Mouse (Mus musculus): ENCODE measurements around the gene Gm5294. TPM values are rescaled to one million over a fixed set of nuclear protein-coding genes. Genes with fewer than 3 reads are reported as not detected.
A peak's percentile ranks its signal among the peaks of the same experiment; 100 is the strongest.

The Gm5294 gene
- polyA plus RNA-seq, 1 experiment from 2014 or later = not detected

DNA sequence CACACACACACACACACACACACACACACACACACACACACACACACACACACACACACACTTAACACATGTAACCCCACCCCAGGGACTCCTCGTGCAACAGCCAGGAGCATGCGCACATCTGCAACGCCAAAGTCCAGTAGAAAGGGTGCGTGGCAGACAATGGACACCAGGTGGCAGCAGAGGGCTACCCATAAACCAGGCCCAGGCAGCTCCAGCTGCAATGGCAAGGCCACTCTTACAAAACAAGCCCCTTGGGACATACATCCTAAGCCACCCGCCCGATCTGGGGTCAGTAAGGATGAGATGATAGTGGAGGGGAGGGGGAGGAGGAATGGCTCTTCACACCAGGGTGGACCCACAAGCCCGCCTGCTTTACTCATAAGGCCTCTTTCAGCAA, 28.2 kb downstream of the Gm5294 start:
- H3K9ac ChIP-seq (ENCODE audit: low read length) = no peak overlapping the region
- H3K4me3 ChIP-seq (ENCODE audit: control insufficient read depth in 1 of 2, insufficient read depth in 1 of 2, low read depth in 1 of 2, low read length in 2 of 2) = no peak overlapping the region
- peaks cover 5 to 7% of the 10 kb centered on the region in 2 experiments for H3K4me1 ChIP-seq (ENCODE audit: control insufficient read depth in 2 of 2, insufficient read depth in 2 of 2, low read length in 2 of 2)
- no peaks in the 10 kb centered on the region for H3K9me3 ChIP-seq (ENCODE audit: control insufficient read depth, low read length)
- ATAC-seq (ENCODE audit: insufficient number of reproducible peaks, insufficient read depth, low FRiP score, low read depth) = 0 out of 2 replicates have a peak, but pooled peaks have one; percentile 26
- H3K27ac ChIP-seq (replicated peaks in 1 of 2; ENCODE audit: control insufficient read depth in 1 of 2, insufficient read depth in 1 of 2, low read depth in 2 of 2, low read length in 2 of 2) = no peak overlapping the region
- 6% methylated on average over 7 of the region's 7 CpGs for WGBS
- H3K27me3 ChIP-seq (ENCODE audit: control insufficient read depth, insufficient read depth, low read length) = no peaks in the 10 kb centered on the region
- no peak overlapping the region for H3K4me2 ChIP-seq (ENCODE audit: low read length)
- no peaks in the 10 kb centered on the region for H3K36me3 ChIP-seq (ENCODE audit: control insufficient read depth, insufficient read depth, low read length)

DNA sequence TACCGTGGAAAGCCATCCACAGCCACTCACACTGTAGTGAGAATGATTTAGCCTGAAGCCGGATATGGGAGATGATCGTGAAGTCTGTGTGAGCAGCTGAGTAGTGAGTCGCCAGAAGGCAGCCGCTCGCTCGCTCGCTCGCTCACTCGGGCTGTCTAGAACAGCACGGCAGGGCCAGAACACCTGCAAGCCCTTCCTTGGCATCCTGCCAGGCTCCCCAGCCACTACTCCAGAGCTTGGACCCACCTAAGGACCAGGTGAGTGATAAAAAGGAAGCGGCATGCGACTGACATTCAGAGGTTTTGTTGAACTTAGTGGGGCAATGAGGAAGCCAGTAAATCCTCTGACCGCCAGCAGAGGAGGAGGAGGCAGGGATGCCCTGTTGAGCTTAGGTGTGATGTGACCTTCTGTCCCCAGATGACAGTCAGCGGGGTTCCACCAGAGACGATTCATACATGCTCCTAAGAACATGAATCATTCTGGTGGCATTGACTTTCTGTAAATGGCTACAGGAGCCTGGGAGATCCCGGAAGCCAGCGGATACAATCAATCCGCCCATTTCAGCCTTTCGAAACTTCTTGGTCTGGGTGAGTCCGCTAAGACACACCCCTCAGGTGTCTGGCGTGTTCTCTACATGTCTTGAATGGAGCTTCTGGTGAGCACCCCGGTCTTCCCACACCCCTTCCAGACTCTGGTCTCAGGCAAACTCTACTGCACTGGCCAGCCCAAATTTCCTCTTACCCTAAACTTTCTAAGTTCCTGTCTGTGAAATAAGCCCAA, 30.0 kb downstream of the Gm5294 start:
- no peaks in the 10 kb centered on the region for H3K27me3 ChIP-seq (ENCODE audit: control insufficient read depth, insufficient read depth, low read length)
- WGBS = 74% methylated on average over 23 of the region's 23 CpGs
- no peak overlapping the region for H3K4me2 ChIP-seq (ENCODE audit: low read length)
- no peak overlapping the region for H3K4me3 ChIP-seq (ENCODE audit: control insufficient read depth in 1 of 2, insufficient read depth in 1 of 2, low read depth in 1 of 2, low read length in 2 of 2)
- no peak overlapping the region for H3K9ac ChIP-seq (ENCODE audit: low read length)
- H3K27ac ChIP-seq (replicated peaks in 1 of 2; ENCODE audit: control insufficient read depth in 1 of 2, insufficient read depth in 1 of 2, low read depth in 2 of 2, low read length in 2 of 2) = no peak overlapping the region
- ATAC-seq (ENCODE audit: insufficient number of reproducible peaks, insufficient read depth, low FRiP score, low read depth) = no peak
- no peaks in the 10 kb centered on the region for H3K36me3 ChIP-seq (ENCODE audit: control insufficient read depth, insufficient read depth, low read length)
- peaks cover 5 to 7% of the 10 kb centered on the region in 2 experiments for H3K4me1 ChIP-seq (ENCODE audit: control insufficient read depth in 2 of 2, insufficient read depth in 2 of 2, low read length in 2 of 2)
- H3K9me3 ChIP-seq (ENCODE audit: control insufficient read depth, low read length) = no peaks in the 10 kb centered on the region

DNA sequence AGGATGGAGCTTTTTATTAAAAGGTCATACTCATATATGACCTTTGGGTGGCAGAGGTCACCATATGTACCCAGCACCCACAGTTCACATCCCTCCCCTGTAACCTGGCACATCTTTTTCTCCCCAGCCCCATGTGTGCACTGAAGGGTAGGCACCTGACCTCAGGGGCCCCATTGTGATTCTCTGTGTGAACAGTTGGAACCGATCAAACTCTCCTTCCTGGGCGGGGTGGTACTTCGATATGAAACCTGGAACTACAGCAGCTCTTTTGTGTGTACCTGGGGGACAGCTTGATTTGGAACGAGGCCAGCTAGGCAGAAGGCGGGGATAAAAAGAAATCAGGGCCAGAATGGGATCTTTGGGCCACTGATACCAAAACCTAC, 30.6 kb downstream of the Gm5294 start:
- WGBS = 86% methylated on average over 5 of the region's 5 CpGs
- Histone ChIP-seq H3K27me3 (ENCODE audit: control insufficient read depth, insufficient read depth, low read length) (no peaks in the 10 kb centered on the region), H3K4me1 (ENCODE audit: control insufficient read depth in 2 of 2, insufficient read depth in 2 of 2, low read length in 2 of 2) (peaks cover 5 to 7% of the 10 kb centered on the region in 2 experiments), H3K9ac (ENCODE audit: low read length) (no peak overlapping the region), H3K4me3 (ENCODE audit: control insufficient read depth in 1 of 2, insufficient read depth in 1 of 2, low read depth in 1 of 2, low read length in 2 of 2) (no peak overlapping the region), H3K27ac (replicated peaks in 1 of 2; ENCODE audit: control insufficient read depth in 1 of 2, insufficient read depth in 1 of 2, low read depth in 2 of 2, low read length in 2 of 2) (no peak overlapping the region), H3K36me3 (ENCODE audit: control insufficient read depth, insufficient read depth, low read length) (no peaks in the 10 kb centered on the region), H3K4me2 (ENCODE audit: low read length) (no peak overlapping the region), H3K9me3 (ENCODE audit: control insufficient read depth, low read length) (no peaks in the 10 kb centered on the region)
- ATAC-seq (ENCODE audit: insufficient number of reproducible peaks, insufficient read depth, low FRiP score, low read depth) = no peak

DNA sequence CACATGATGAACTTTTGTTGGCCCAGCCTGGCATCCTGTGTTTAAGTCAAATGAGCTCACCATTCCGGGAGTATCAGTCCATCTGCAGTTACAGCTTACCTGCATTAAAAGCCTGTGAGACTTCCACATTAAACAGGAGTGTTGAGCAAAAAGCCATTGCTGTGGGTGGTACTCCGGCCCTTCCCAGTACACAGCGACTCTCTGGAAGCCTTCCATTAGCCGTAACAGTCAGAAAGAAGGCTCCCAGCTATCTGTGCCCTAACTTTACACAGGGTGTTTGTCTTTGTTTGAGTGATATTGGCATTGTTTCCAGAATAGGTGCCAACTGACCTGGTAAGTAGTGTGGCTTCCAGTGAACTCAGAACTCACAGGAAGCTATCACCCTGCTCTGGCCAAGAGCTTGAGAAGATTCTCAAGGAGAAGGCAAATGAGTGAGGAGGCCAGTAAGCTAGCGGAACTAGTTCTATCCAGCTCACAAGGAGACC, 31.5 kb downstream of the Gm5294 start:
- WGBS = 86% methylated on average over 5 of the region's 5 CpGs
- Histone ChIP-seq H3K27me3 (ENCODE audit: control insufficient read depth, insufficient read depth, low read length) (no peaks in the 10 kb centered on the region), H3K9ac (ENCODE audit: low read length) (no peak overlapping the region), H3K4me1 (ENCODE audit: control insufficient read depth in 2 of 2, insufficient read depth in 2 of 2, low read length in 2 of 2) (peaks cover under 1 to 2% of the 10 kb centered on the region in 2 experiments; a peak in 2 of 4 replicates), H3K4me3 (ENCODE audit: control insufficient read depth in 1 of 2, insufficient read depth in 1 of 2, low read depth in 1 of 2, low read length in 2 of 2) (no peak overlapping the region), H3K27ac (replicated peaks in 1 of 2; ENCODE audit: control insufficient read depth in 1 of 2, insufficient read depth in 1 of 2, low read depth in 2 of 2, low read length in 2 of 2) (no peak overlapping the region), H3K9me3 (ENCODE audit: control insufficient read depth, low read length) (no peaks in the 10 kb centered on the region), H3K4me2 (ENCODE audit: low read length) (no peak overlapping the region), H3K36me3 (ENCODE audit: control insufficient read depth, insufficient read depth, low read length) (no peaks in the 10 kb centered on the region)
- ATAC-seq (ENCODE audit: insufficient number of reproducible peaks, insufficient read depth, low FRiP score, low read depth) = no peak

DNA sequence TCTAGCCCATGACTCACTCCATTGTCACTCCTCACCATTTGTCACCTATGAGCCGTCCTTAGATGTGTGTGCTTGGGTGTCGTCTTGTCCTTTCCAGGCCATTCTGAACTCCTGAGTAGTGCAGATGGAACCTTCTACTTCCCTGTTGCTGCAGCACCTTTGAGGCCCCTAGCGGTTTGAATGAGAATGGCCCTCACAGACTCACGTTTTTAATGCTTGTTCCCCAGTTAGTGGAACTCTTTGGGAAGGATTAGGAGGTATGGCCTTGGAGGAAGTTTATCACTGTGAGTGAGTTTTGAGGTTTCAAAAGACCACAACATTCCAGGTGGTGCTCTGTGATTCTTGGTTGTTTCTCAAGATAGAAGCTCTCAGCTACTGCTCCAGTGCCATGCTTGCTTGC, 32.3 kb downstream of the Gm5294 start:
- H3K9ac ChIP-seq (ENCODE audit: low read length) = no peak overlapping the region
- no peaks in the 10 kb centered on the region for H3K27me3 ChIP-seq (ENCODE audit: control insufficient read depth, insufficient read depth, low read length)
- H3K4me1 ChIP-seq (ENCODE audit: control insufficient read depth in 2 of 2, insufficient read depth in 2 of 2, low read length in 2 of 2) = no peaks in the 10 kb centered on the region
- no peaks in the 10 kb centered on the region for H3K9me3 ChIP-seq (ENCODE audit: control insufficient read depth, low read length)
- H3K36me3 ChIP-seq (ENCODE audit: control insufficient read depth, insufficient read depth, low read length) = no peaks in the 10 kb centered on the region
- no peak overlapping the region for H3K4me3 ChIP-seq (ENCODE audit: control insufficient read depth in 1 of 2, insufficient read depth in 1 of 2, low read depth in 1 of 2, low read length in 2 of 2)
- ATAC-seq (ENCODE audit: insufficient number of reproducible peaks, insufficient read depth, low FRiP score, low read depth) = no peak
- no peak overlapping the region for H3K27ac ChIP-seq (replicated peaks in 1 of 2; ENCODE audit: control insufficient read depth in 1 of 2, insufficient read depth in 1 of 2, low read depth in 2 of 2, low read length in 2 of 2)
- H3K4me2 ChIP-seq (ENCODE audit: low read length) = no peak overlapping the region
- 68% methylated on average over 4 of the region's 4 CpGs for WGBS

DNA sequence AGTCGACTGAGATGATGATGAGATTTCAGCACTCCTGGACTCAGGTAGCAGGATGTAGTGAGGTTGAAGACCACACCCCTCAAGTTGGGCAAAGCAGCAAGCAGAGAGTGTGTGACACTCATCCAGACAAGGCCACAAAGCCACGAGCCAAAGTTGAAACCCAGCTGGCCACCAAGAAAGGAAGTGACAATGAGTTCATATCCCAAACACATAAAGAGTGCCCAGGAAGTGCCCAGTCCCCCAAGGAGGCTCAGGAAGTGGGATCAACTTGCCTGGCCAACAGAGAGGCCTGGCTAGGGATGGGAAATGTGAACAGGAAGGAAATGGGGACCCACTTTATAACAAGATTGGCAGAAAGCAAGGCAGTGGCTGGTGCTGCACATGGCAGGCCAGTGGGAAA, 33.5 kb downstream of the Gm5294 start:
- no peaks in the 10 kb centered on the region for H3K27me3 ChIP-seq (ENCODE audit: control insufficient read depth, insufficient read depth, low read length)
- no peak overlapping the region for H3K4me3 ChIP-seq (ENCODE audit: control insufficient read depth in 1 of 2, insufficient read depth in 1 of 2, low read depth in 1 of 2, low read length in 2 of 2)
- no peak overlapping the region for H3K27ac ChIP-seq (replicated peaks in 1 of 2; ENCODE audit: control insufficient read depth in 1 of 2, insufficient read depth in 1 of 2, low read depth in 2 of 2, low read length in 2 of 2)
- no peak for ATAC-seq (ENCODE audit: insufficient number of reproducible peaks, insufficient read depth, low FRiP score, low read depth)
- peaks cover 7 to 10% of the 10 kb centered on the region in 2 experiments for H3K4me1 ChIP-seq (ENCODE audit: control insufficient read depth in 2 of 2, insufficient read depth in 2 of 2, low read length in 2 of 2)
- no peak overlapping the region for H3K9ac ChIP-seq (ENCODE audit: low read length)
- no peak overlapping the region for H3K4me2 ChIP-seq (ENCODE audit: low read length)
- H3K36me3 ChIP-seq (ENCODE audit: control insufficient read depth, insufficient read depth, low read length) = no peaks in the 10 kb centered on the region
- 65% methylated on average over 2 of the region's 2 CpGs for WGBS
- H3K9me3 ChIP-seq (ENCODE audit: control insufficient read depth, low read length) = no peaks in the 10 kb centered on the region

DNA sequence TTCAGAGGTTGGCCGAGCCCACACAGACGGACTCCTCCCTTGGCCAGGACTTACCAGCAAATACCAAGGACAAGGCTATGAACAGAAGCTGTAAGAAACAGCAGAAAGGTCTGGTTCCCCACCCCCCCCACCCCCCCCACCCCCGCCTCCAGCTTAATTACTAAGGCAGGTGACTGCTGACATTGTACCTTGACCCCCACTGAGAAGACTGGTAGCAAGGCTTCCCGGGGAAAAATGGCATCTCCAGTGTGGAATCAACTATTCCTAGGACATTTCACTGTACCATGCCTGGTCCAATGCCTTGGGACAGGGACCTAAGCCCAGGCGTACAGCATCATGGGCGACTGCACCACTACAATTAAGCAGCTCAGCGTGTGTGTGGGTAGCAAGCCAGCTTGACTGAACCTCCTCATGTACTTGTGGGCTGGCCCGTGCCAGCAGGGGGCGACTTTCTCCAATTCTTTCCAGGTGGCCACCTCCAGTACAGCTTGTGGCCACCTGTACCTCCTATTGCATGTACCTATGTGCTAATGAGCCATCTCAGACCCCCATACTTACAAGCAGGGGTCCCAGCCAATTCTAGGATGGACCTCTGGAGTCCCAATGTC, 37.2 kb downstream of the Gm5294 start:
- H3K27me3 ChIP-seq (ENCODE audit: control insufficient read depth, insufficient read depth, low read length) = no peaks in the 10 kb centered on the region
- H3K9me3 ChIP-seq (ENCODE audit: control insufficient read depth, low read length) = no peaks in the 10 kb centered on the region
- H3K27ac ChIP-seq (replicated peaks in 1 of 2; ENCODE audit: control insufficient read depth in 1 of 2, insufficient read depth in 1 of 2, low read depth in 2 of 2, low read length in 2 of 2) = no peak overlapping the region
- H3K4me3 ChIP-seq (ENCODE audit: control insufficient read depth in 1 of 2, insufficient read depth in 1 of 2, low read depth in 1 of 2, low read length in 2 of 2) = no peak overlapping the region
- H3K9ac ChIP-seq (ENCODE audit: low read length) = no peak overlapping the region
- no peaks in the 10 kb centered on the region for H3K36me3 ChIP-seq (ENCODE audit: control insufficient read depth, insufficient read depth, low read length)
- WGBS = 35% methylated on average over 9 of the region's 9 CpGs
- ATAC-seq (ENCODE audit: insufficient number of reproducible peaks, insufficient read depth, low FRiP score, low read depth) = peak; percentile 36; the same call in 1 of the 2 replicates
- H3K4me1 ChIP-seq (ENCODE audit: control insufficient read depth in 2 of 2, insufficient read depth in 2 of 2, low read length in 2 of 2) = peaks cover 7 to 11% of the 10 kb centered on the region in 2 experiments
- no peak overlapping the region for H3K4me2 ChIP-seq (ENCODE audit: low read length)
